Mouse (Mus musculus) ES-E14 (cell line): ENCODE data around the gene Aes. TPM values are rescaled to one million over a fixed set of nuclear protein-coding genes. Genes with fewer than 3 reads are reported as not detected.

Experiments
- DNase-seq: peaks from one replicate; pipeline ENCODE4 v3.0.0-alpha.2; 2013; ENCODE audit warnings: low read depth, low spot score
- H3K27ac ChIP-seq: 2 replicates; pipeline ENCODE4 v1.5.1; 2012; ENCODE audit warnings: low read depth, mild to moderate bottlenecking, low read length, moderate library complexity, mixed read lengths; ENCODE audit not compliant: poor library complexity, insufficient read depth, severe bottlenecking
- H3K36me3 ChIP-seq: 2 replicates; pipeline ENCODE4 v1.6.1; 2012; ENCODE audit warnings: mild to moderate bottlenecking, low read length, moderate library complexity, mixed read lengths; ENCODE audit not compliant: control insufficient read depth, poor library complexity, insufficient read depth, severe bottlenecking
- H3K4me1 ChIP-seq, 2 experiments: fragments of 150-350 bp in 1 of 2; sonication (generic) in 1 of 2; 2 replicates each; pipeline ENCODE4 v1.6.1; 2012; ENCODE audit warnings: low read length in 2 of 2, mild to moderate bottlenecking in 1 of 2, mixed read lengths in 1 of 2; ENCODE audit not compliant: control insufficient read depth in 2 of 2, insufficient read depth in 2 of 2, poor library complexity in 1 of 2
- H3K4me3 ChIP-seq, 2 experiments: fragments of 150-350 bp in 1 of 2; sonication (generic) in 1 of 2; 2 replicates each; pipeline ENCODE4 v1.5.1; 2012; ENCODE audit warnings: low read length in 2 of 2, low read depth in 1 of 2, mild to moderate bottlenecking in 1 of 2, mixed read lengths in 1 of 2; ENCODE audit not compliant: insufficient read depth in 1 of 2, poor library complexity in 1 of 2, severe bottlenecking in 1 of 2
- H3K9ac ChIP-seq: 2 replicates; pipeline ENCODE4 v1.6.1; 2012; ENCODE audit warnings: low read depth, mild to moderate bottlenecking, low read length, mixed read lengths; ENCODE audit not compliant: poor library complexity, insufficient read depth, severe bottlenecking
- H3K9me3 ChIP-seq: fragments of 150-350 bp; sonication (generic); 2 replicates; pipeline ENCODE4 v1.6.1; 2012; ENCODE audit warnings: low read depth, mild to moderate bottlenecking, low read length; ENCODE audit not compliant: control insufficient read depth, insufficient read depth
- CHD2 ChIP-seq: IDR thresholded peaks from 2 replicates; pipeline ENCODE4 v1.6.1; 2014; ENCODE audit warnings: mild to moderate bottlenecking, low read depth, low read length, inconsistent platforms
- HCFC1 ChIP-seq: IDR thresholded peaks from 2 replicates; pipeline ENCODE4 v1.6.1; 2012; ENCODE audit warnings: low read length, inconsistent platforms, borderline replicate concordance; ENCODE audit not compliant: insufficient read depth
- MAFK ChIP-seq: IDR thresholded peaks from 2 replicates; pipeline ENCODE4 v1.6.1; 2014; ENCODE audit warnings: mild to moderate bottlenecking, low read depth, low read length, inconsistent platforms; ENCODE audit not compliant: insufficient read depth
- ZC3H11A ChIP-seq: IDR thresholded peaks from 2 replicates; pipeline ENCODE4 v1.6.1; 2012; ENCODE audit warnings: low read depth, mild to moderate bottlenecking, inconsistent platforms, low read length, borderline replicate concordance
- ZNF384 ChIP-seq: IDR thresholded peaks from 2 replicates; pipeline ENCODE4 v1.6.1; 2012; ENCODE audit warnings: low read depth, low read length, inconsistent platforms
- in situ Hi-C, 2 experiments: fragments of 600-800 bp; cut with MboI; formaldehyde crosslinking; loops; one replicate each; pipeline ENCODE4 v1.15.1; 2025; ENCODE audit warnings: low sequenced_read_pairs in 2 of 2, inconsistent platforms in 1 of 2; ENCODE audit not compliant: unreplicated experiment in 2 of 2
- total RNA-seq: library from RNA; depleted of rRNA; stranded (reverse); fragments of 300-350 nt; gene quantifications from 2 replicates; pipeline ENCODE4 v1.2.3, GENCODE M21; 2012

Gene Aes
- total RNA-seq, 1 experiment: 145 TPM

DNA sequence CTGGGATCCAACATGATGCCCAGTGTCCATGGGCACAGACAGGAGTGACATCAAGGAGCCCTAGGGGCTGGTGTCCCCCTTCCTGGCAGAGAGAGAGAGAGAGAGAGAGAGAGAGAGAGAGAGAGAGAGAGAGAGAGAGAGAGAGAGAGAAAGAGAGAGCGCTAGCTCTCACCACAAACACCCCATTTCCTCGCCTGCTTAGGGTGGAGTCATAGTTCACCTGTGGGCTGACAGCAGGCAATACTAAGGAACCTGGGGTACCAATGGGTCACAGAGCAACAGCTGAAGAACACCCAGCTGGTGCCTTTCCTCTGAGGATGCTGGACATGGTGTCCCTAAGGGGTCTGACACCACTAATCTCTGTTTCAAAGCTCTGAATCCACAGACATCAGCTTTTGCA lies 21.9 kb upstream of the Aes start:
- Histone ChIP-seq H3K4me1 (peaks cover 2 to 23% of the 10 kb centered on the region in 2 experiments; a peak in 2 of 4 replicates), H3K9ac (no peak overlapping the region), H3K27ac (no peak overlapping the region), H3K36me3 (peaks cover 11% of the 10 kb centered on the region; the same call in 1 of the 2 replicates), H3K9me3 (no peaks in the 10 kb centered on the region), H3K4me3 (no peak overlapping the region)
- DNase-seq: no peak
- TF ChIP-seq ZC3H11A (no peak), HCFC1 (no peak), ZNF384 (no peak), CHD2 (no peak), MAFK (no peak)
- in situ Hi-C loops: no loop called here

DNA sequence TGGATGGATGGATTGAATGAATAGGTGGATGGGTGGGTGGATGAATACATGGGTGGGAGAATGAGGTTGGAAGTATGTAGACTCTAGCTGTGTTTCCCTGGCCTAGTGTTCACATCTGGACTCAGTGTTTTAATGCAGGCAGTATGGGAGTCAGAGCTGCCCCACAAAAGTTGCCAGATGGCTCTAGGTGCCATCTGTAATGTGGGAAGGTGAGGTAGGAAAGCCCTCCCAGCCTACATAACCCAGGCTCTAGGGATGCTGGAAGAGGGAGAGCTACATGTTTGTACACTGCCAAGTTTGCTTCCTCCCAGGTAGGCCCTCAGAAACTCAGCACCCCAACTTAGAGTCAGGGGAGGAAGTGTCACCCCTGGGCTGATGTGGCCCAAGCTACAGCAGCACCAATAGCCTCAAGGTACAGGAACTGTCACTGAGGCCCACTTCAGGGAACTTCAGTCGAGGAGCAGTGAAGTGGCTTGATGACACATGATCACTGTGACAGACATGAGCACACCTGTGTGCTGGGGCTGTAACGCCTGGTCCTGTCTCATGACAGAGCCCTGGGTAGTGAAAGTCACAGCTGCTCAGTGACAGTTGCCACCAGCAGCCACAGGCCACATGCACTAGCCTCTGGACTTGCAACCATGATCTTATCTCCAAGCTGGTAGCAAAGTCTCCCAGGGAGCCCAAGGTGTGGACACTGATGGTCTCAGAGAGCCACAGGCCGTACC lies 20.8 kb upstream of the Aes start:
- peaks cover 9% of the 10 kb centered on the region; the same call in 1 of the 2 replicates for H3K36me3 ChIP-seq
- no peaks in the 10 kb centered on the region for H3K9me3 ChIP-seq
- peaks cover 3 to 30% of the 10 kb centered on the region in 2 experiments; a peak in 2 of 4 replicates for H3K4me1 ChIP-seq
- DNase-seq: no peak
- TF ChIP-seq MAFK: no peak
- TF ChIP-seq HCFC1: no peak
- no peak for TF ChIP-seq ZC3H11A
- no peak overlapping the region for H3K27ac ChIP-seq
- H3K4me3 ChIP-seq: no peak overlapping the region
- no peak overlapping the region for H3K9ac ChIP-seq
- in situ Hi-C loops: no loop called here

DNA sequence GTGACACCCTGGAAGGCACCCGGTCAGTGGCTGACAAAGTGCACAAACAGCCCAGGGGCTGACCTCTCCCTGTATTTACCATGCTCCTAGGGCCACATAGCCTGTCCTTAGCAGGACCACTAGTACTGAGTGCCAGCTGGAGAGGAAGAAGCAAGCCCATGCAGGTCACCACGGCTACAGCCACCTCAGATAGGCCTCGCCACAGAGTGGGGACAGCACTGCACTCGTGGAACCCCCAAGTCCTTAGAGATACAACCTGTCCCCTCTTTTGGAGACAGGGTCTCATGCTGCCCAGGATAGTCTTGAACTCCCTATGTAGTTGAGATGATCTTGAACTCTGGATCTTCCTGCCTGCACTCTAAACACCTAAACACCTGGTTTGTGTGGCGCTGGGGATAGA lies 17.9 kb upstream of the Aes start:
- Histone ChIP-seq H3K4me1 (peaks cover 5 to 20% of the 10 kb centered on the region in 2 experiments; a peak in 3 of 4 replicates), H3K27ac (no peak overlapping the region), H3K9ac (peak overlapping the region; percentile 37; the same call in 1 of the 2 replicates), H3K9me3 (no peaks in the 10 kb centered on the region), H3K36me3 (peaks cover 9% of the 10 kb centered on the region; the same call in 1 of the 2 replicates), H3K4me3 (no peak overlapping the region)
- no peak for TF ChIP-seq MAFK
- no peak for TF ChIP-seq ZNF384
- TF ChIP-seq CHD2: no peak
- no peak for TF ChIP-seq ZC3H11A
- no peak for TF ChIP-seq HCFC1
- no peak for DNase-seq
- in situ Hi-C loops: no loop called here

DNA sequence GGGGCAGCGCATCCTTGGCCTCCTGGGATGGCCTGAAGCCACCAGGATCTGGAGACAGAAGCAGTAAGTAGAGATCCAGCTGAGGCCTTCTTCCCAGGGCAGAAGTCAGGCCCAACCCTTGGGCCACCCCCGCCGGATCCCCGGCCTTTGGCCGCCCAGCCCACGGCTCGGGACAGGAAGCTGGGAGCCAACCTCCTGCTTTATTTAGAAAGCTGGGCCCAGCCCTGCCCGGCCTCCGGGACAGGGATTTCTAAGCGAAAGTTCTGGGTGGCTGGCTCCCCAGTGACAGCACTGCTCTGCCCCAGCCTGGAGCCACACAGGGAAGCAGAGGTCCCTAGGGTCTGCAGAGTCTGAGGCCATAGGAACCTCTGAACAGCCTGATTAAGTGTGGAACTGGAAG lies 17.5 kb upstream of the Aes start:
- in situ Hi-C loops: no loop called here
- no peak for TF ChIP-seq MAFK
- Histone ChIP-seq H3K4me1 (peaks cover 5 to 20% of the 10 kb centered on the region in 2 experiments; a peak in 3 of 4 replicates), H3K4me3 (no peak overlapping the region; a peak in 1 of 4 replicates), H3K9ac (peak overlapping the region; percentile 37; the same call in 1 of the 2 replicates), H3K27ac (no peak overlapping the region), H3K9me3 (no peaks in the 10 kb centered on the region), H3K36me3 (peaks cover 9% of the 10 kb centered on the region; the same call in 1 of the 2 replicates)
- no peak for DNase-seq
